Mouse (Mus musculus) left cerebral cortex, postnatal 4 days (tissue): Measurements from ENCODE around the gene Nepro. TPM values are rescaled to one million over a fixed set of nuclear protein-coding genes. Genes with fewer than 3 reads are reported as not detected.

Experiments used
- DNase-seq: peaks from one replicate; pipeline ENCODE4 v3.0.0-alpha.2; 2022
- intact Hi-C: fragments of 180-260 bp; cut with DNase I; formaldehyde crosslinking; loops from one replicate; pipeline ENCODE4 v1.15.1; 2025
- total RNA-seq, 2 experiments: library from RNA; stranded (reverse); gene quantifications; 2 replicates each; pipeline ENCODE4 v1.2.3; 2021

Gene Nepro
- total RNA-seq, 2 experiments from 2014 or later: 6.1 to 7.1 TPM

GRCm38 (mm10) chr16:44701155-44701554 is 22.9 kb upstream of the Nepro start:
- intact Hi-C loops: no loop called here
- no peak for DNase-seq

DNA sequence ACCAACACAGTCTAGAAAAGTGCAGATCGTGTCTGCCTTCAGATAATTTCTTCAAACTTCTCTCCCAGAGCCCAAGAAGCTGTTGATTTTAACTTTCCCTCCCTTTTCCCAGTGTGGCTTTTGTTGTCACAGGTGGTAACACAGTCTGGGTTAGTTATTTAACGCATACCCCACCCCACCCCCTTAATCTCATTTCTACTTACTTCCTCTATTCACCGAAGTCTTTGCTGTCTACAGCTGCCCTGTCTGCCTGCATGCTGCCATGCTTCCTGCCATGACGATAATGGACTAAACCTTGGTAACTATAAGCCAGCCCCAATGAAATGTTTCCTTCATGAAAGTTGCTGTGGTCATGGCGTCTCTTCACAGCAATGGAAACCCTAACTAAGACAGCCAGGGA is 21.8 kb upstream of the Nepro start:
- DNase-seq: no peak
- intact Hi-C loops: no loop called here

GRCm38 (mm10) chr16:44703458-44703857 is 20.6 kb upstream of the Nepro start:
- DNase-seq: no peak
- intact Hi-C loops: no loop called here

GRCm38 (mm10) chr16:44716305-44717140 is 7.6 kb upstream of the Nepro start:
- DNase-seq: no peak
- intact Hi-C loops: loop anchor here (10.0 kb wide), 1 partner anchor 232 kb away; no protein-coding TSS in a partner anchor

- no peak for DNase-seq
- intact Hi-C loops: loop anchor here (10.0 kb wide), 1 partner anchor 232 kb away; no protein-coding TSS in a partner anchor
These were observed 6.9 kb upstream of the Nepro start for GRCm38 (mm10) chr16:44717141-44717634.

DNA sequence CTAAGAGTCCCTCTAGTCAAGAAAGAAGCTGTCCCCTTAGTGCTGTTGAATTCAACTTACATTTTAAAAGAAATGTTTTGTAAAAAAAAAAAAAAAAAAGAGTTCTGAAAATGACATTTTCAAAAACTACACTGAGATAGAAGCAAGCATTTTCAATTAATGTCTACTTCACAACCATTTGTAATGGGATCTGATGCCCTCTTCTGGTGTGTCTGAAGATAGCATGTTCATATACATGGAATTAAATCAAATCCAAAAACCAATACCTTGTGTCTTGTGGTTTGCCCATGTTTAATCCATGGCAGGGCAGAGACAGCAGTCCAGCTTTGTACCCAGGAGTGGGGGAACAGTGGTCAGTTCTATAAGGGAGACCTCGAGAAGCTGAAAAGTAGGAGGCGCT is 6.3 kb upstream of the Nepro start:
- intact Hi-C loops: loop anchor here (10.0 kb wide), 1 partner anchor 233 kb away; no protein-coding TSS in a partner anchor
- no peak for DNase-seq

DNA sequence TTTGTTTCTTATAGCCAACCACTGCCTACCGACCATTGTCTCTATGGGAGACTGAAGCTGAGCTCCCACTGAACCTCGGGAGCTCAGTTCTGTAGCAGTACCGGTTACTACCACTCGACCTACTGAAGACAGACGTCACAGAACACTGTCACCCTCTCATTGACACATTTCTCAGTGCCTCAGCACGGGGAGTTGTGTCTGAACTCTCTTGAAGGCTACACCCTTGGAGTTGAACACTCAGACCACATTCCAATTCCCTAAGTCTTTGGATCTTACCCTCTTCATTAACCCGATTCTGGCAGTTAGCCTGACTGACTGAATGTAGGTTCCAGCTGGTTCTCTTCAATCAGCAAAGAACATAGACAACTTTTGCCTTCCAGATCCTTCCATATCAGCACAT is 4.8 kb upstream of the Nepro start:
- intact Hi-C loops: loop anchor here (10.0 kb wide), 1 partner anchor 235 kb away; no protein-coding TSS in a partner anchor
- DNase-seq: no peak

DNA sequence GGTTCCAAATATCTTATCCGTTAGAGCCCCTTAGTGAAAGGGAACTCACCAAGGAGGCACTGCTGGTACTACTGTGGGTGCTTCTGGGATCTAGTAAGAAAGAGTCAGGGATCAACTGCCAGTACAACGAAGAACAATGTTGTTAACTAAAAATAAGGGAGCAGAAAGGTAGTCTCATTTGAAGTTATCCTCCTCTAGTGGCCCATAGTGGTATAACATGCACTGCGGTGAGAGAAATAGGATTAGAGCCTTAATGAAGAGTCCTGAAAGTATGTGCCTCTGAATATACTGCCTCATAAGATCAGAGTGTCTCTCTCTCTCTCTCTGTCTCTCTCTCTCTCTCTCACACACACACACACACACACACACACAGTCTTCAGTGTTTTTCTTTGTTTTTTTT is 3.6 kb upstream of the Nepro start:
- DNase-seq: no peak
- intact Hi-C loops: no loop called here

- intact Hi-C loops: no loop called here
These were observed 1.4 kb upstream of the Nepro start for GRCm38 (mm10) chr16:44722666-44723065.

GRCm38 (mm10) chr16:44724847-44725246 is 746 bp downstream of the Nepro start:
- intact Hi-C loops: no loop called here
- DNase-seq: peak; percentile 34

More at GRCm38 (mm10) chr16:44722666-44723065, 1.4 kb upstream of the Nepro start:
- DNase-seq: no peak

GRCm38 (mm10) chr16:44725286-44726223 is 1.5 kb downstream of the Nepro start:
- intact Hi-C loops: no loop called here
- DNase-seq: peak; percentile 56

DNA sequence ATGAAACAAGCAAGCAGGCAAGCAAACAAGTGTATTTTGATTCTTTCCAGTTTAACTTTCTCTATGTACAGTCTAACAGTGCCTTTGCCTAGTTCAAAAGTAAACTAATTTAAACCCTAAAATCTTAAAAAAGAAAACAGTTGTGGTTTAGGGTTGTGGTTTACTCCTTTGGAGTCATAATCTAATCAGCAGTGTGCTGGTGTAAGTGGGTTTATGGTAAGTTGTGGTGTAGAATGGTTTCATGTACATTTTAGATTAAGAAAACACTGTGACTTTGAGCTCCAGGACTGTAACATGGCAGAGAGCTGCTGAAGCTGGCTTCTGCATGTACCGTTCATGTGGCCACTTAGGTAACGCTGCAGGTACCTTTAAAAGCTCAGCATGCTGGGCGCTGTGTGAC is 3.4 kb downstream of the Nepro start:
- intact Hi-C loops: no loop called here
- no peak for DNase-seq

DNA sequence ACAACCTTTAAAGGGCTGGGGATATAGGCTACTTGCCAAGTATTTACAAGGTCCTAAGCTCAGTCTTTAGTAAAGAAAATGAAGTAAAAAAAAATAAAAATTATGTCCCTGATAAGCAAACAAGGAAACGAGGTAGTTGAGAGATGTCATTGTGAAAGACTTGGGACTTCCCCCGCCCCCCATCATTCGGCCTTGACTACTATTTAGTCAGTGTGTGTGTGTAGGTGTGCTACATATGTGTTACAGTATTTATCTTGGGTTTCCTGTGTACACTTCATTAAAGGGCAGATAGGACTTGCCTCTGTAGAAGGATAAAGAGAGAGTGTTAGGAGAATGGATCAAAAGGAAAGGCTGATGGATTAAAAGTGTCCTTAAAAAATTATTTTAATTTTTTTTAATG is 10.0 kb downstream of the Nepro start:
- DNase-seq: no peak
- intact Hi-C loops: no loop called here

DNA sequence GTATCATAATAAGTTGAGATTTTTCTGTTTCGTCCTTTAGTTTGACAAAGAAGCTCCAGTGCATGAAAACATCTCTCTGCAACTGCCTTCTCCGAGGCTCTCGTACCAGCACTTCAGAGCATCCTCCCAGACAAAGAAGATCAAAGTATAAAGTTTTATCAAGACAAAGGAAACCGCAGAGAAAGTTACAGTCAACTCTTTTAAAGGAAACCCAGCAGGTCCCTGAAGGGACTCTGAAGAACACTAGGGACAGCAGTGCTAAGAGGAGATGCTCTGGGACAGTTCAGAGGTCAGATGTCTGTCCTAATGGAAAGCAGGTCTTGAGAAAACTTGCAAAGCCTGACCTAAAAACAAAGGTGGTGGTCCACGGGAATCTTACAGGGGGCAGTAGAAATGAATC is 11.6 kb downstream of the Nepro start:
- intact Hi-C loops: no loop called here

GRCm38 (mm10) chr16:44736118-44736517 is 12.0 kb downstream of the Nepro start:
- intact Hi-C loops: no loop called here
- DNase-seq: no peak

More for the DNA sequence above, 11.6 kb downstream of the Nepro start:
- DNase-seq: no peak

DNA sequence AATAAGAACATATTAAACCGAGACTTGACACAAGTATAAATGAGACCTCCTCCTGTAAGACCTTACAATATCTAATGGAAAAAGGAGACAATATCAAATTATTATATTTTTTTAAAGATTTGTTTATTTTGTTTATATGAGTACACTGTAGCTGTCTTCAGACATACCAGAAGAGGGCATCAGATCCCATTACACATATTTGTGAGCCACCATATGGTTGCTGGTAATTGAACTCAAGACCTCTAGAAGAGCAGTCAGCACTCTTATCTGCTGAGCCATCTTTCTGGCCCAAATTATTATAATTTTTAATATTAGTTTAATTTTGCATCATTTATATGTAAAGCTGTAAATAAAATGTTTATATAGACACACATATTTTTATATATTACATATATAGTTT is 18.7 kb downstream of the Nepro start:
- intact Hi-C loops: loop anchor here (5.0 kb wide), 1 partner anchor 350 kb away; the partner anchor contains the start of gene Ccdc80
- DNase-seq: no peak

DNA sequence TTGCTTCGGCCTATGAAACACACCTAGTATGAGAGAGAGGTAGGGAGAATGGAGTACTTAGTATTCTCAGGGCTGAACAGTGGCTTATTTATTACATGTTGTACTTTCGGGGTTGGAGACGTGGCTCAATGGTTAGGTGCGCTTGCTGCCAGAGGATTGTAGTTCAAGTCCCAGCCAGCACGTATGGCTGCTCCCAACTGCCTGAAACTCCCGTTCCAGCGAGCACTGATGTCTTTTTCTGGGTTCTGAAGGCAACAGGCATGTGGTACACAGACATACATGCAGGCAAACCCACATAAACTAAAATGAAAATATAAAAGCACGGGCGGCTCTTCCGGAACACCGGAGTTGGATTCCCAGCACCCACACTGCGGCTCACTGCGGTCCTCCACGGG is 21.4 kb downstream of the Nepro start:
- intact Hi-C loops: no loop called here
- no peak for DNase-seq

- peak; percentile 81 for DNase-seq
- intact Hi-C loops: no loop called here
These were observed 21.9 kb downstream of the Nepro start, which contains the start of gene Gtpbp8 for GRCm38 (mm10) chr16:44745866-44746562. Gene Gtpbp8, minus strand, starts transcription at chr16:44746363.

- intact Hi-C loops: no loop called here
- DNase-seq: no peak
These were observed 23.9 kb downstream of the Nepro start for GRCm38 (mm10) chr16:44748007-44748406.

- intact Hi-C loops: no loop called here
- DNase-seq: no peak
These were observed 33.6 kb downstream of the Nepro start for GRCm38 (mm10) chr16:44757700-44758099.
